Mouse (Mus musculus) lung, postnatal 36 days (tissue): ENCODE results near the gene Hmx3.

ENCODE experiments used
- DNase-seq: peaks from one replicate; pipeline ENCODE4 v3.0.0; 2022; ENCODE audit warnings: mixed read lengths

The Hmx3 gene

GRCm38 (mm10) chr7:131556541-131557271 is 14.0 kb downstream of the Hmx3 start:
- DNase-seq = no peak

GRCm38 (mm10) chr7:131557751-131558150 is 15.1 kb downstream of the Hmx3 start:
- no peak for DNase-seq

GRCm38 (mm10) chr7:131559986-131560696 is 17.5 kb downstream of the Hmx3 start, which contains the start of gene Bub3:
TSS of gene Bub3 (plus strand) at chr7:131560222.
- DNase-seq = peak; percentile 98

GRCm38 (mm10) chr7:131560697-131561042 is 18.0 kb downstream of the Hmx3 start:
- DNase-seq = no peak

GRCm38 (mm10) chr7:131575246-131575645 is 32.6 kb downstream of the Hmx3 start:
- DNase-seq = no peak

- DNase-seq = no peak
Observed at GRCm38 (mm10) chr7:131582178-131582577, 39.5 kb downstream of the Hmx3 start.

- no peak for DNase-seq
Observed at GRCm38 (mm10) chr7:131585551-131585950, 42.9 kb downstream of the Hmx3 start.
